Comparison of ENCODE assay signal across 11 mouse cellular contexts in genomic region chr10:86700251-86700650, GRCm38 (mm10). TPM values are rescaled to one million over a fixed set of nuclear protein-coding genes. Genes with fewer than 3 reads are reported as not detected.
DNase-seq lines count a peak whose midpoint lies in the region; ATAC-seq and TF ChIP-seq lines count a peak whose summit lies in the region.
"Had no signal": no experiment of that assay in that cellular context is flagged by ENCODE, and none has a peak within 500 bp of the region (broad histone marks: within the 10 kb centered on the region; RNA-seq: fewer than 3 reads in every experiment).

No protein-coding gene starts in this region.

- H3K9me3 ChIP-seq in heart, embryonic 12.5 days (replicated peaks), result no peaks in the 10 kb centered on the region
- H3K9me3 ChIP-seq in lung, embryonic 16.5 days (ENCODE audit: control insufficient read depth, low read length), result no peaks in the 10 kb centered on the region
- H3K9me3 ChIP-seq in hindbrain, embryonic 15.5 days, result no peaks in the 10 kb centered on the region
- H3K9me3 ChIP-seq: stomach, embryonic 15.5 days had no signal

- peaks cover 64% of the 10 kb centered on the region for H3K36me3 ChIP-seq in heart, embryonic 12.5 days
- H3K36me3 ChIP-seq in lung, embryonic 16.5 days (ENCODE audit: control insufficient read depth, insufficient read depth, low read length), result peaks cover 55% of the 10 kb centered on the region
- peaks cover 67% of the 10 kb centered on the region for H3K36me3 ChIP-seq in hindbrain, embryonic 15.5 days
- peaks cover 79% of the 10 kb centered on the region for H3K36me3 ChIP-seq in myocyte (ENCODE audit: control insufficient read depth, insufficient read depth)

- H3ac ChIP-seq in myocyte (ENCODE audit: control insufficient read depth, insufficient read length), result no peak overlapping the region

- H3K79me2 ChIP-seq in myocyte (ENCODE audit: control insufficient read depth, insufficient read depth), result peaks cover 69% of the 10 kb centered on the region

- TF ChIP-seq POLR2A in myocyte (IDR thresholded peaks at IDR 0.05; ENCODE audit: insufficient read length, low read depth), result no peak

- peak overlapping the region; percentile 43 for H3K4me2 ChIP-seq in heart, embryonic 12.5 days
- H3K4me2 ChIP-seq in lung, embryonic 16.5 days (ENCODE audit: low read depth, low read length), result peak overlapping the region; percentile 9; the same call in 1 of the 2 replicates
- peak overlapping the region; percentile 11; the same call in 1 of the 2 replicates for H3K4me2 ChIP-seq in hindbrain, embryonic 15.5 days
- H3K4me2 ChIP-seq in myocyte (ENCODE audit: low read depth), result peak overlapping the region; percentile 35

- H3K4me1 ChIP-seq in heart, embryonic 12.5 days (replicated peaks), result peaks cover 40% of the 10 kb centered on the region
- peaks cover 42% of the 10 kb centered on the region for H3K4me1 ChIP-seq in lung, embryonic 16.5 days (replicated peaks; ENCODE audit: control insufficient read depth, insufficient read depth, low read length)
- peaks cover 54% of the 10 kb centered on the region for H3K4me1 ChIP-seq in hindbrain, embryonic 15.5 days (replicated peaks)

- H3K27ac ChIP-seq in heart, embryonic 12.5 days (ENCODE audit: poor library complexity, severe bottlenecking), result no peak overlapping the region
- H3K27ac ChIP-seq in lung, embryonic 16.5 days (ENCODE audit: low read length), result no peak overlapping the region
- H3K27ac ChIP-seq in hindbrain, embryonic 15.5 days (replicated peaks), result no peak overlapping the region
- H3K27ac ChIP-seq: stomach, embryonic 15.5 days had no signal

- WGBS in heart, embryonic 12.5 days, result 63% methylated on average over 3 of the region's 3 CpGs
- WGBS in lung, embryonic 16.5 days, result 52% methylated on average over 3 of the region's 3 CpGs
- WGBS in hindbrain, embryonic 15.5 days, result 65% methylated on average over 3 of the region's 3 CpGs

- peak overlapping the region; percentile 41 for H3K9ac ChIP-seq in heart, embryonic 12.5 days
- peak overlapping the region; percentile 28; the same call in 1 of the 2 replicates for H3K9ac ChIP-seq in lung, embryonic 16.5 days (ENCODE audit: low read length)
- no peak overlapping the region for H3K9ac ChIP-seq in hindbrain, embryonic 15.5 days
- H3K9ac ChIP-seq: stomach, embryonic 15.5 days had no signal

- no peak overlapping the region for H3K4me3 ChIP-seq in heart, embryonic 12.5 days
- H3K4me3 ChIP-seq in lung, embryonic 16.5 days (ENCODE audit: low read length), result peak overlapping the region; percentile 12; the same call in 1 of the 2 replicates
- H3K4me3 ChIP-seq in hindbrain, embryonic 15.5 days, result no peak overlapping the region
- no peak overlapping the region for H3K4me3 ChIP-seq in myocyte
- H3K4me3 ChIP-seq: stomach, embryonic 15.5 days had no signal

- no peak for ATAC-seq in heart, embryonic 12.5 days (ENCODE audit: insufficient number of reproducible peaks, low FRiP score)
- no peak for ATAC-seq in lung, embryonic 16.5 days (ENCODE audit: low read depth)
- ATAC-seq in hindbrain, embryonic 15.5 days (ENCODE audit: low FRiP score, low read depth), result no peak
- ATAC-seq: midbrain, embryonic 16.5 days had no signal

- no peak for DNase-seq in heart, adult 18-20 months
- no peak for DNase-seq in lung, postnatal 25 days (ENCODE audit: low spot score)
- DNase-seq in adrenal gland, adult 2 months, result no peak
- no peak for DNase-seq in urinary bladder, postnatal 4 days (ENCODE audit: low spot score in 2 of 2)
- DNase-seq: retina, postnatal 1 day had no signal

- H3K27me3 ChIP-seq in heart, embryonic 12.5 days (replicated peaks), result no peaks in the 10 kb centered on the region
- no peaks in the 10 kb centered on the region for H3K27me3 ChIP-seq in lung, embryonic 16.5 days (ENCODE audit: control insufficient read depth, insufficient read depth, low read depth, low read length)
- no peaks in the 10 kb centered on the region for H3K27me3 ChIP-seq in hindbrain, embryonic 15.5 days
- H3K27me3 ChIP-seq in myocyte (ENCODE audit: control insufficient read depth, insufficient read depth, insufficient read length), result no peaks in the 10 kb centered on the region
- H3K27me3 ChIP-seq: stomach, embryonic 15.5 days had no signal

TF ChIP-seq in myocyte, 11 proteins besides CTCF, POLR2A, EP300 and RAD21:
- TF ChIP-seq TCF12 (IDR thresholded peaks at IDR 0.05; ENCODE audit: insufficient read depth, poor library complexity, severe bottlenecking) (no peak), TCF3 (IDR thresholded peaks at IDR 0.05; ENCODE audit: insufficient read length, low read depth) (no peak), E2F4 (IDR thresholded peaks at IDR 0.05; ENCODE audit: insufficient read depth) (no peak), MAX (IDR thresholded peaks at IDR 0.05; ENCODE audit: low read depth) (no peak), REST (IDR thresholded peaks at IDR 0.05; ENCODE audit: insufficient read depth, insufficient read length) (no peak)

RNA-seq across cellular contexts. Expression of gene Hsp90b1, which starts 5.1 kb away (rescaled TPM):
- 574 and 590 TPM in 2 replicates for polyA plus RNA-seq in heart, embryonic 12.5 days (2016; fragmentation: Nextera tagmentation; extraction: Ambion mirVana)
- 100 to 1,000 TPM; 319 to 364 TPM for total RNA-seq in heart, adult 18-20 months (2021)
- 771 and 809 TPM in 2 replicates for polyA plus RNA-seq in lung, embryonic 16.5 days (2015; fragmentation: Nextera tagmentation; extraction: Ambion mirVana)
- 308 and 330 TPM in 2 replicates for polyA plus RNA-seq in hindbrain, embryonic 15.5 days (2015; fragmentation: Nextera tagmentation; extraction: Ambion mirVana)
- 138 TPM for polyA plus RNA-seq in myocyte (2012; fragmentation: generic; extraction: Trizol)
- 100 to 1,000 TPM; 691 to 855 TPM for total RNA-seq in adrenal gland, adult 2 months (2021)
- 9.6 and 15.2 TPM in 2 replicates for polyA plus RNA-seq in adrenal gland, adult 2 months (2012; rRNA removed)

RNA-seq across cellular contexts. Expression of gene Ttc41, which starts 5.4 kb away (rescaled TPM):
- polyA plus RNA-seq in heart, embryonic 12.5 days (2016; fragmentation: Nextera tagmentation; extraction: Ambion mirVana), result 1.7 and 2.3 TPM in 2 replicates
- total RNA-seq in heart, adult 18-20 months (2021), result 1 to 10 TPM; 1.5 to 1.9 TPM
- 1.3 and 1.5 TPM in 2 replicates for polyA plus RNA-seq in lung, embryonic 16.5 days (2015; fragmentation: Nextera tagmentation; extraction: Ambion mirVana)
- 1.7 and 2.0 TPM in 2 replicates for polyA plus RNA-seq in hindbrain, embryonic 15.5 days (2015; fragmentation: Nextera tagmentation; extraction: Ambion mirVana)
- 0.40 TPM for polyA plus RNA-seq in myocyte (2012; fragmentation: generic; extraction: Trizol)
- total RNA-seq in adrenal gland, adult 2 months (2021), result 1 to 10 TPM; 1.6 to 2.5 TPM
- 1.0 and 1.5 TPM in 2 replicates for polyA plus RNA-seq in adrenal gland, adult 2 months (2012; rRNA removed)
